Mouse (Mus musculus) embryonic facial prominence, embryonic 15.5 days (tissue): ENCODE data around the gene Olfr978. TPM values are rescaled to one million over a fixed set of nuclear protein-coding genes. Genes with fewer than 3 reads are reported as not detected.
"Not testable (repeated sequence)": the region's sequence is repeated elsewhere in the genome, so short reads cannot be mapped to it uniquely, and the experiment has no call there.

ENCODE experiments used
- ATAC-seq: fragments of 200-750 bp; cut with Nextera tagmentation; 2 replicates; pipeline ENCODE4 v1.8.0; 2017; ENCODE audit warnings: low read depth, moderate TSS enrichment; ENCODE audit not compliant: insufficient number of reproducible peaks, low FRiP score, low TSS enrichment
- H3K27ac ChIP-seq: fragments of 300-500 bp; sonication (generic); replicated peaks from 2 replicates; pipeline ENCODE4 v1.5.1; 2015; ENCODE audit warnings: mild to moderate bottlenecking, inconsistent platforms
- H3K27me3 ChIP-seq: fragments of 300-500 bp; sonication (generic); 2 replicates; pipeline ENCODE4 v1.6.1; 2015; ENCODE audit warnings: inconsistent platforms
- H3K36me3 ChIP-seq: fragments of 300-500 bp; sonication (generic); 2 replicates; pipeline ENCODE4 v1.6.1; 2015; ENCODE audit warnings: mild to moderate bottlenecking, inconsistent platforms
- H3K4me1 ChIP-seq: fragments of 300-500 bp; sonication (generic); 2 replicates; pipeline ENCODE4 v1.6.1; 2015; ENCODE audit warnings: inconsistent platforms
- H3K4me2 ChIP-seq: fragments of 300-500 bp; sonication (generic); replicated peaks from 2 replicates; pipeline ENCODE4 v1.6.1; 2015; ENCODE audit warnings: mild to moderate bottlenecking, inconsistent platforms
- H3K4me3 ChIP-seq: fragments of 300-500 bp; sonication (generic); replicated peaks from 2 replicates; pipeline ENCODE4 v1.5.1; 2015; ENCODE audit warnings: mild to moderate bottlenecking, inconsistent platforms
- H3K9ac ChIP-seq: fragments of 300-500 bp; sonication (generic); 2 replicates; pipeline ENCODE4 v1.6.1; 2015; ENCODE audit warnings: inconsistent platforms
- H3K9me3 ChIP-seq: fragments of 300-500 bp; sonication (generic); replicated peaks from 2 replicates; pipeline ENCODE4 v1.6.1; 2016; ENCODE audit warnings: inconsistent platforms
- WGBS: fragments of 180-500 bp; shearing (Covaris S2); methylation state at CpG from one replicate; pipeline ENCODE4 v1.1.7; 2015; 5-methylcytosine and 5-hydroxymethylcytosine counted together
- polyA plus RNA-seq: library from polyadenylated mRNA; unstranded; fragments of >200 nt; fragmentation: Nextera tagmentation; extraction: Ambion mirVana; gene quantifications from 2 replicates; pipeline ENCODE4 v1.2.1, GENCODE M21; 2015

Gene Olfr978
- polyA plus RNA-seq = not detected in 2 replicates

GRCm38 (mm10) chr9:39991813-39992212 is at the start of gene Olfr978:
Gene Olfr978 (plus strand): TSS chr9:39992113.
- 59% methylated on average over 2 of the region's 2 CpGs for WGBS
- Histone ChIP-seq H3K9me3 (no peaks in the 10 kb centered on the region), H3K9ac (no peak within 1 kb of the TSS), H3K4me3 (no peak within 1 kb of the TSS), H3K4me2 (no peak within 1 kb of the TSS), H3K27ac (no peak within 1 kb of the TSS), H3K36me3 (no peaks in the 10 kb centered on the region), H3K4me1 (no peaks in the 10 kb centered on the region), H3K27me3 (no peaks in the 10 kb centered on the region)
- ATAC-seq = no peak

DNA sequence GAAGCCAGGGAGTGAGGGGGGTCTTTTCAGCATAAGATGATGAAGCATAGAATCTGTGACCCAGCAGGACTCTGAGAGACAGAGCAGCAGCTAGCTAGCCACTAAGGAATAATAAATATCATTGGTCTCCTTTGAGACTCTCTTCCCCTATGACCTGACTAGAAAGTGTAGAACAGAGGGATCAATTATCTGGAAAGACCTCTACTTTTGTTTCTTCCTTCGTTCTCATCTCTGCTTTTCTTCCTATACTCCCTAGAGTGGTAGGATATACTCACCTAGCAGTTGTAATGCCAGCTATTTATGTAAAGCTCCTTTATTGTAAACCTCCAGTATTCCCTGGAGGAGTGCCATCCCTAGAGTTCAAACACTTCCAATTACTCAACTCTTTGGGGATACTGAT is 40.0 kb upstream of the Olfr978 start, which contains the start of gene Olfr975:
TSS of gene Olfr975 (minus strand) at position 101 of the 400 bp plus-strand sequence.
- no peak within 1 kb of the TSS for H3K9ac ChIP-seq
- no peaks in the 10 kb centered on the region for H3K36me3 ChIP-seq
- WGBS = 67% methylated on average over 1 of the region's 1 CpGs
- no peaks in the 10 kb centered on the region for H3K9me3 ChIP-seq
- no peak within 1 kb of the TSS for H3K4me3 ChIP-seq
- ATAC-seq = no peak
- no peak within 1 kb of the TSS for H3K27ac ChIP-seq
- H3K4me1 ChIP-seq = no peaks in the 10 kb centered on the region
- no peak within 1 kb of the TSS for H3K4me2 ChIP-seq
- H3K27me3 ChIP-seq = no peaks in the 10 kb centered on the region

- H3K4me2 ChIP-seq, H3K9ac ChIP-seq, H3K27ac ChIP-seq, H3K27me3 ChIP-seq, ATAC-seq, H3K9me3 ChIP-seq, H3K4me1 ChIP-seq, H3K36me3 ChIP-seq, H3K4me3 ChIP-seq: not testable (repeated sequence)
- 83% methylated on average over 7 of the region's 9 CpGs for WGBS
Measured at GRCm38 (mm10) chr9:39961033-39961432, 30.9 kb upstream of the Olfr978 start, which contains the start of gene Olfr976. Gene Olfr976 (minus strand): TSS chr9:39961133.

DNA sequence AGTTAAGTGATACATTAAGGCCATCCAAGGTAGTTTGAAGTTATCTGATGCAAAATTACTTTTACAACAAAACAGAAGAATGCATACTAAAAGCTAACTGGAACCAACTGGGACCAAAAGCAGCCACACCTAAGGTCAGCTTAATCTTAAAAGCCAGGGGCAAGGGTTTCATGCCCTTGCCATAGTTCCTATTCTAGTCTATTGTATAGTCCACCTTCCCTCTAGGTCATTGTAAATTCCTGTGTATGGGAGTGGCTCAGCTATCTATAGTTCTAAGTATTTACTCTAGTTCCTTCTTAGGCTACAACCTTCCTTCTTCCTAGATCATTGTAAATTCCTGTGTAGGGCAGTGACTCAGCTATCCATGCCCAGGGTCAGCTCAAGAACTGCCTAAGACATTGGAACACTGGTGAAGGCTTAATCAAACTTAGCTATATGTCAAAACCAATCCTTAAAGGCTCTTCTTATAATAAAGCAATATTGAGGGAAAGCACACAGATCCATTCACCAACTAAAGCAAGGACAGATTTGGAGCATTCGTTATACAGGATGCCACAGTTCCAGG is 15.2 kb upstream of the Olfr978 start:
- ATAC-seq, H3K27me3 ChIP-seq, H3K27ac ChIP-seq, H3K4me3 ChIP-seq, H3K9me3 ChIP-seq, H3K4me1 ChIP-seq, H3K36me3 ChIP-seq, H3K4me2 ChIP-seq, H3K9ac ChIP-seq: not testable (repeated sequence)
- 81% methylated on average over 1 of the region's 1 CpGs for WGBS

DNA sequence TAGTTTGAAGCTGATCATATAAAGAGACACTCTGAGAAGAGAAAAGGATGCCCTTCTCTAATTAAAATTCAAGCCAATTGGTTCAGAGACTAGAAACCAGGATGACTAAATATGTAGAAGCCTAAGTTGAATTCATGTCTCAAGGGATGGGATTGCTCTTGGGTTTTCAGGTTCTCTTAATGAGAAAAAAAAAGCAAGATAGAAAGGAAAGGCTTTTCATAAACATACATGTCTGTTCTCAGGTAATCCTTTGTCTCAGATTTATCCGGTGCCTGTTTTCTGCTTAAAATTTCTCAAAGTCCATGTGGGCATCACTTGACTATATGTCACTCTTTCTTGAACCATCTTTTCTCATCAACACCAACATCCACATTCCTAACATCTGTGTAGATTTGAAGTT is 11.5 kb downstream of the Olfr978 start, which contains the start of gene Olfr979:
TSS of gene Olfr979 (minus strand) at position 101 of the 400 bp plus-strand sequence.
- H3K4me2 ChIP-seq = no peak within 1 kb of the TSS
- H3K4me1 ChIP-seq = no peaks in the 10 kb centered on the region
- no peak within 1 kb of the TSS for H3K27ac ChIP-seq
- H3K9me3 ChIP-seq = no peaks in the 10 kb centered on the region
- no peaks in the 10 kb centered on the region for H3K27me3 ChIP-seq
- H3K9ac ChIP-seq = no peak within 1 kb of the TSS
- no peaks in the 10 kb centered on the region for H3K36me3 ChIP-seq
- no peak for ATAC-seq
- no peak within 1 kb of the TSS for H3K4me3 ChIP-seq
- WGBS = 90% methylated on average over 1 of the region's 1 CpGs

GRCm38 (mm10) chr9:40009482-40009881 is 17.6 kb downstream of the Olfr978 start, which contains the start of gene Olfr980:
Gene Olfr980 (minus strand): TSS chr9:40009582.
- no peak within 1 kb of the TSS for H3K4me2 ChIP-seq
- no peaks in the 10 kb centered on the region for H3K27me3 ChIP-seq
- H3K9me3 ChIP-seq = no peaks in the 10 kb centered on the region
- no peak within 1 kb of the TSS for H3K27ac ChIP-seq
- ATAC-seq = no peak
- H3K9ac ChIP-seq = no peak within 1 kb of the TSS
- H3K4me1 ChIP-seq = no peaks in the 10 kb centered on the region
- no peak within 1 kb of the TSS for H3K4me3 ChIP-seq
- WGBS = 77% methylated on average over 1 of the region's 1 CpGs
- no peaks in the 10 kb centered on the region for H3K36me3 ChIP-seq

DNA sequence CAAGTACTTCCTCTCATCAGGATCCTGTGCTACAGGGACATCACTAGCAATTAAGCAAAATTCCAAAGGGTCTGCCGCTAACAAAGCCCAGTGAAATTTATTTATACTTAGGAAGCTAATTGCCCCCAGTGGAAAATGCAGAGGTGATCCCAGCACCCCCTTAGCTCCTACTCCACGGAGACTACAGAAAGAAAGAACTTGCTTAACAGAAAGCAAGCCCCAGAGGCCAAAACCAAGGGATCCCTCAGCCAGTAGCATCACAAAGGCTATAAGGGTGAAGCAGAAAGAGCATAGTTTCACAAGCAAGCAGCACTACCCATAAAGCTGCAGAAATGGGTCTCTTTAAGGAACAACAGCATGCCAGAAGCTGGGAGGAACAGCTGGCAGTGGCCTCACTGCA is 29.3 kb downstream of the Olfr978 start, which contains the start of gene Olfr981:
TSS of gene Olfr981 (plus strand) at position 301 of the 400 bp plus-strand sequence.
- Histone ChIP-seq H3K4me1 (no peaks in the 10 kb centered on the region), H3K4me2 (no peak within 1 kb of the TSS), H3K4me3 (no peak within 1 kb of the TSS), H3K9ac (no peak within 1 kb of the TSS), H3K27me3 (no peaks in the 10 kb centered on the region), H3K9me3 (no peaks in the 10 kb centered on the region), H3K27ac (no peak within 1 kb of the TSS), H3K36me3 (no peaks in the 10 kb centered on the region)
- WGBS = 57% methylated on average over 2 of the region's 2 CpGs
- no peak for ATAC-seq

Other genes starting within 250 kb of the Olfr978 start
- not detected in 2 replicates for gene Olfr967, start 245.9 kb upstream of the Olfr978 start, polyA plus RNA-seq
- not detected in 2 replicates for gene Olfr968, start 208.9 kb upstream of the Olfr978 start, polyA plus RNA-seq
- gene Olfr969, start 201.2 kb upstream of the Olfr978 start, polyA plus RNA-seq = 0.23 and 0.24 TPM in 2 replicates
- 0.12 TPM in 1 of 2 replicates, not detected in the other for gene Olfr970, start 183.3 kb upstream of the Olfr978 start, polyA plus RNA-seq
- gene Olfr971, start 155.2 kb upstream of the Olfr978 start, polyA plus RNA-seq = not detected in 2 replicates
- gene Olfr972, start 125.7 kb upstream of the Olfr978 start, polyA plus RNA-seq = 0.12 and 0.19 TPM in 2 replicates
- gene Olfr229, start 84.8 kb upstream of the Olfr978 start, polyA plus RNA-seq = not detected in 2 replicates
- 0.20 TPM in 1 of 2 replicates, not detected in the other for gene Olfr974, start 54.6 kb upstream of the Olfr978 start, polyA plus RNA-seq
- gene Olfr975, start 40.1 kb upstream of the Olfr978 start, polyA plus RNA-seq = 0.05 TPM in 1 of 2 replicates, not detected in the other
- 0.09 TPM in 1 of 2 replicates, not detected in the other for gene Olfr976, start 31.0 kb upstream of the Olfr978 start, polyA plus RNA-seq
- 0.11 TPM in 1 of 2 replicates, not detected in the other for gene Olfr979, start 11.4 kb downstream of the Olfr978 start, polyA plus RNA-seq
- gene Olfr980, start 17.5 kb downstream of the Olfr978 start, polyA plus RNA-seq = not detected in 2 replicates
- 0.26 TPM in 1 of 2 replicates, not detected in the other for gene Olfr981, start 29.4 kb downstream of the Olfr978 start, polyA plus RNA-seq
- not detected in 2 replicates for gene Olfr982, start 81.7 kb downstream of the Olfr978 start, polyA plus RNA-seq
- not detected in 2 replicates for gene Olfr983, start 101.5 kb downstream of the Olfr978 start, polyA plus RNA-seq
- gene Olfr984, start 122.1 kb downstream of the Olfr978 start, polyA plus RNA-seq = not detected in 2 replicates
- gene Olfr985, start 138.1 kb downstream of the Olfr978 start, polyA plus RNA-seq = not detected in 2 replicates
- not detected in 2 replicates for gene Tmem225, start 156.0 kb downstream of the Olfr978 start, polyA plus RNA-seq
- gene Olfr986, start 188.8 kb downstream of the Olfr978 start, polyA plus RNA-seq = 0.05 TPM in 1 of 2 replicates, not detected in the other
- 5.8 and 6.5 TPM in 2 replicates for gene Zfp202, start 200.2 kb downstream of the Olfr978 start, polyA plus RNA-seq